Mouse (Mus musculus): ENCODE measurements at regions not wholly inside any gene's neighbourhood (a gene's known extent, or its start where the extent isn't known, plus 50 kb on each side); places are given as distances from the start of the nearest gene placed in this dataset.

DNA sequence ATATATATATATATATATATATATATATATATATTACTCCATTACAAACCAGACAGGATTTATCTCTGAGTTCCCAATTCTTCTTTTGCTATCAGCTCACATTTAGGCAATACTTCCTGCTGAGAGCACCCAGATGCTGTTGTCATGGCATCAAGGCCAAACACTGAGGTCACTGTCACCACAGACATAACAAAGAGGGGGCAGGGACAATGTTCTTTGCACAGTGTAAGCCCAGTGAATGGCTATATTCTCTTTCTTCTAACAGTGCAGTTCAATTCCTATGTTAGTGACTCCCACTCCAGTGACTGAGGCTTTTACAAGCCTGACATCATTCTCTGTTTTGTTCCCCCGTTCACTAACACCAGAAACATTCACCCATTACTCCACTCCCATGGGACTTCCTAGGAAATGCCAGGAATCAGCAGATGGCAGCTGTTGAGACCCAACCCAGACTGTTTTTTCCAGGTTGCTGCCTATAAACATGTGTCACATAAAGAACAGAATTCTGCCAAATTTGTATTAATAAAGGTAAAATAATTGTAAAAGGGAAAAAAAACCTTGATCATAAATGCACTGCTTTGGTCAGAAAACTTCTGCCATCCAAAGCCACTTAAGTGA, 289.5 kb downstream of the Slc22a22 start:
- DNase-seq (ENCODE audit: extremely low read depth, insufficient read length, low spot score), result no peak

GRCm38 (mm10) chr15:57179138-57179537, 298.3 kb downstream of the Slc22a22 start:
- no peak for DNase-seq (ENCODE audit: extremely low read depth, insufficient read length, low spot score)

DNA sequence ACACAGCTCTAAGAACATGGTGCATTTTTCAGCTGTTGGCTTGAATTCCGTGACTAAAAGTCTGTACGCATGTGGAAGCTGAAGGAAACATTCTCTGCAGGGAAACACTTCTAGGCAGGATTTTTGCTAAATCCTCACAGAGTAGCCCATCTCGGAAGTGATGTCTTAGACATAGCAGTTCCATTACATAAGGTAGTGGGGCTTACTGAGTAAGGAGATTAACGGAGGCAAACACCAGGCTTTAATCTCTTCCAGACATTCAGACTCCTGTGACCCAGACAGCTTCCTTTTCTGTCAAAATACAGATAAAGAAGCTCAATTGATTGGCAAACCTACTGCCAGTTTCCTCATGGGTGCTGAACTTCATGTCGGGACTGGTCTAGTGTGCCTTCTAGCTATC, 304.7 kb downstream of the Slc22a22 start:
- no peak for DNase-seq (ENCODE audit: extremely low read depth, insufficient read length, low spot score)

- no peak for DNase-seq (ENCODE audit: extremely low read depth, insufficient read length, low spot score)
Measured at GRCm38 (mm10) chr15:57162401-57163343, 314.8 kb downstream of the Slc22a22 start.

- no peak for DNase-seq (ENCODE audit: extremely low read depth, insufficient read length, low spot score)
Measured at GRCm38 (mm10) chr15:57140130-57140750, 337.2 kb downstream of the Slc22a22 start.

DNA sequence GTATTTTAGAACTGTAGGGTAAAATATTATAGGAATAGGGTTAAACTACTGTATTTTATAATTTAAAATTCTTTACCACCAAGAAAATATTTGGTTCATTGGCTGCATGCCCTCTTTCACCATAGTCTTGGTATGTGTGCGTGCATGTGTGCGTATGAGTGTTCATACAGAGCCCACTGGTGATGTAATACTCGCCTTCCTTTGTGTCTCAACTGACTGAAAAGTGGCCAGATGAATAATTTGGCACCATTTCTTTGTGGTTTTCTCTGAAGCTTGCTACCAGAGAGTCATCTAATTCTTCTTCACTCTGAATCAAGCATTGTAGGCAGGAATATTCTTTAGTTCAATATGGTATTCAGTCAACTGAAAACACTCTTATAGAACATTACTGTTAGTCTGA, 372.7 kb downstream of the Slc22a22 start:
- DNase-seq (ENCODE audit: extremely low read depth, insufficient read length, low spot score), result peak; percentile 5

GRCm38 (mm10) chr15:57097309-57097708, 380.1 kb downstream of the Slc22a22 start:
- DNase-seq (ENCODE audit: extremely low read depth, insufficient read length, low spot score), result no peak

DNA sequence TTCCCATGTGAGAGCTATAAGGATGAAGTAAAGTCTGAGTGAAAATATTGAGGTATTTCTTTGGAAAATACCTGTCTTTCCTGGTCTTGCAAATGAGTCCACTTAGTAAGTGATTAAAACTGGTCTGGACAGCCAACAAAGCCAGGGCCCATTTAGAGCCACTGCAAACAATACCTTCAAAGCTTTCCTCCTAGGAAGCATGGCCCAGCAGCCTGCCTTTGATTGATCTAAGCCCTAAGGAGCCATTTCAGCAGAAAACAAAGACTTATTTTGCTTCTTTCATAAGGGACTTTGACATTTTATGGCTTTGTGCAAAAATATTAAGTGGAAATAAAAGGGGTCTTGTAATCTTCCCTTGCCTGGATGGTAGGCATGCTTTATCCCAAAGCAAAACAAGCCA, 397.6 kb downstream of the Slc22a22 start:
- DNase-seq (ENCODE audit: extremely low read depth, insufficient read length, low spot score), result no peak

DNA sequence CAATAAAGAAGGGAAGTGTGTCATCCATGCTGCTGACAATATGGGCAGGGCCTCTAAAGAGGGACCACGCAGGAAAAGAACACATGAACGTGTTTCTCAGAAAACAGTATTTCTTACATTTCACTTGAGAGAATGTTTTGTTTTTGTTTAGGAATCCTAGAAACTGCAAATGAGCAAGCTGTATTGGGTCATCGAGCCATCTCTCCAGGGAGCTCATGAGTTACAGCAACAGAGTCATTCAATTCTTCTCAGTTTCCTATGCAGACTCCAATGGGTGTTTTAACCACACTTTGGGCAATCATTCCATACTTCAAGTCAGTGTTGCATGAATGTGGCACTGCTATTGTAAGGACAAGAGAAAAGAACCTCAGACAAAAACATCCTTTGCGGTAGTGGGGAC, 403.6 kb downstream of the Slc22a22 start:
- no peak for DNase-seq (ENCODE audit: extremely low read depth, insufficient read length, low spot score)

- DNase-seq (ENCODE audit: extremely low read depth, insufficient read length, low spot score), result no peak
Measured at GRCm38 (mm10) chr15:57061502-57061901, 415.9 kb downstream of the Slc22a22 start.

DNA sequence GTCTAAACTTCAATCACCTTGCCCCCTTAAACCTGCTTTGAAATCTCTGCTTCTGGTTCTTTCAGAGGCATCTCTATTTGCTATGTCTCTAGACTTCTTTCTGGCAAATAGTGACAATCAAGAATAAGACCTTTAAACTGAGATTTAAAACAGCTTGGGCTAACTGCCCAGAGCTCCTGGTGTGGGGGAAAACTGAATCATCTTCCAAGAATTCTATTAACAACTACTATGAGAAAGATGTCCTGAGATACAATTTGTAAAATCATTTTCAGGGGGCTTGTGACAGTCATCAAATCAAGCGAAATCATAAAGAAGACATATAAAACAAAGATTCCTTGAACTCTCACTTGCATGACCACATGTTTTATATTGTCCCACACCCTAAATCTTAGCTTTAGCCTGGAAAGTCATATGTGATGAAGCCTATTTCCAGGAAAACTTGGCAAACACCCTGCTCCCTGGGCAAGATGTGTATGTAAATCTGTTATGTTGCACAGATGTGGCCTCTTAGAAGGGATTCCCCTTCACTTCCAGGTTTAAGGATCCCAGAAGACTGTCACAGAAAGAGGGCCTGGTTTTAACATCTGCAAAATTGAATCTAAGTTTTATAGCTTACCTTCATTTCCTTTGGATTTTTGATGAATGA, 417.8 kb downstream of the Slc22a22 start:
- no peak for DNase-seq (ENCODE audit: extremely low read depth, insufficient read length, low spot score)

DNA sequence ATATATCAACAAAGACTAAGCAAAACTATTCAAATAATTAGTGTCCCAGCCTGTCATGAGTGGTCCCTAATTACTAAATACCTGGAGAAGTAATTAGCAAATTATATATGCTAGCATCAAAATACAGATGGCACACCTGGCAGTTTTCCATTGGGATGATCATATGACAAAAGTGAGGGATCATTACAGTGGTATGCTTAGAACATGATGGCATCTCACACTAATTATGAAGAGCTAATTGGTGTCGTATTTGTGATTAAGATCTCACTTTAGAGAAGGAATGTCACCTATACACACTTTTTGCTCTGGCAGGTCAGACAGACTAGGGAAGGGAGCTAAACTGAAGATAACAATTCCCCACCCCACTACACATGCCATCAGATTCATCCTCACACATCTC, 425.1 kb downstream of the Slc22a22 start:
- DNase-seq (ENCODE audit: extremely low read depth, insufficient read length, low spot score), result no peak

GRCm38 (mm10) chr15:57036806-57037566, 440.4 kb downstream of the Slc22a22 start:
- DNase-seq (ENCODE audit: extremely low read depth, insufficient read length, low spot score), result no peak

DNA sequence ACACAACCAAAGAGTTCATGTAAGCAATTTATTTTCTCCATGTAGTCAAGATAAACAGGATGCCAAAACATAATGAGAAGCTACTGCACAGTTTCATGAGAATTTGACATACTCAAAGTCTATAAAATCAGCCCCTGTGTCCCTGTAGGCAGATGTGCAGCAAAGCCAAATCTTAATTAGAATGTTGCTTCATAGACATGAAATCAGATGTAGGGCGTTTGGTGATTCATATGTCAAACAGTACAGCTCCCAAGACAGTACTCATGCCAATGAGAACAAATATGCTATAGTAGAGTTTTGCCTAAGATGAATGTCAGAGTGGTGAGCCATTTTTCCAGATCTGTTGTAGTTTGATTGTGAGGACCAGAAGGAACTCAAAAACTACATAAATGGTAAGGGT, 444.4 kb downstream of the Slc22a22 start:
- no peak for DNase-seq (ENCODE audit: extremely low read depth, insufficient read length, low spot score)
